Comparison of ENCODE assay signal across 9 mouse cellular contexts in the genomic region with DNA sequence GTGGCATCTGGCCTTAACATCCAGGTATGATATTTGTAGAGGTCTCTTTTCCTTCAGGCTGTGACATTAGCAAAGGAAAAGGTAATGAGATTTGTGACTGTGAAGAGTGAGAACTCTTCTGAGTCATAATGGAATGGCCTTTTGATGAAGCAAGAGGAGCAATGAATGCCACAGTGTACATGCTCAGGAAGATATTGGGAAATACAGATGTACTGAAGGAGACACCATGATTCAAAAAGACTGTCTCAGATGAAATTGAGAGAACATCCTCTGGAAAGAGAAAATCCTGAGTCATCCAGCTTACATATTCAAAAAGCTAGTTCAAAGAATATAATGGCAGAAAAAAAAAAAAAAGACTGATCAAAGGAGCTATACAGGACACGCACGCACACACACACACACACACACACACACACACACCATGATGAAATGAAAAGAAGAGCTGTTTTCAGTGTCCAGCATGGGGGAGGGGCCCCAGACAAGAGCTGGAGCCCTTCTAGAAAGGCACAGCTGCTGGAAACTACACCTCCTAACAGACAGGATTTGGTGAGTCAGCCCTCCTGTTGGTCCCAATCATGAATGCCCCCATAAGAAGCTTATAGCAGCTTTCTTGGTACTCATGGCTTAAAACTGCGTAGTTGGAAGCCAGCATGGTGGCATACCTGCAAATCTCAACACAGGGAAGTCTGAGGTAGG.
A peak's percentile ranks its signal among the peaks of the same experiment; 100 is the strongest.
DNase-seq lines count a peak whose midpoint lies in the region; ATAC-seq and TF ChIP-seq lines count a peak whose summit lies in the region.
"Had no signal": no experiment of that assay in that cellular context is flagged by ENCODE, and none has a peak within 500 bp of the region (broad histone marks: within the 10 kb centered on the region; RNA-seq: fewer than 3 reads in every experiment).

No protein-coding gene starts in this region.

- peak in 1 of 2 experiments; percentile 19 for DNase-seq in left cerebral cortex, adult 2 months (ENCODE audit: extremely low spot score in 1 of 2, low spot score in 2 of 2)
- DNase-seq in left cerebral cortex, adult 11 months (ENCODE audit: low spot score) = no peak
- no peak for DNase-seq in forebrain, embryonic 11.5 days (ENCODE audit: low spot score)
- peak; percentile 29 for DNase-seq in left cerebral cortex, postnatal 4 days
- DNase-seq in right cerebral cortex, postnatal 14 days = peak; percentile 16
- no peak for DNase-seq in urinary bladder, postnatal 4 days (ENCODE audit: low spot score in 2 of 2)
- no peak for DNase-seq in yolk sac, embryonic 10.5 days (ENCODE audit: low spot score)
- DNase-seq: thymus, postnatal 36 days had no signal

- no peaks in the 10 kb centered on the region for H3K9me3 ChIP-seq in forebrain, embryonic 11.5 days (ENCODE audit: control insufficient read depth, low read length)
- H3K9me3 ChIP-seq: liver, embryonic 15.5 days had no signal

- no peak overlapping the region for H3K4me2 ChIP-seq in forebrain, embryonic 11.5 days (ENCODE audit: low read depth, low read length, severe bottlenecking)
- H3K4me2 ChIP-seq: liver, embryonic 15.5 days had no signal

- no peak overlapping the region for H3K4me3 ChIP-seq in left cerebral cortex, adult 2 months
- no peak overlapping the region for H3K4me3 ChIP-seq in forebrain, embryonic 11.5 days (ENCODE audit: low read depth, low read length)
- H3K4me3 ChIP-seq: liver, embryonic 15.5 days had no signal

- no peak overlapping the region for H3K9ac ChIP-seq in forebrain, embryonic 11.5 days (ENCODE audit: low read length)
- H3K9ac ChIP-seq: liver, embryonic 15.5 days had no signal

- peaks cover 9% of the 10 kb centered on the region; the same call in 1 of the 2 replicates for H3K4me1 ChIP-seq in forebrain, embryonic 11.5 days (replicated peaks; ENCODE audit: control insufficient read depth, insufficient read depth, low read length)
- H3K4me1 ChIP-seq: liver, embryonic 15.5 days had no signal

- WGBS in forebrain, embryonic 11.5 days = 50% methylated on average over 3 of the region's 3 CpGs

- H3K27ac ChIP-seq in left cerebral cortex, adult 2 months = peak overlapping the region; percentile 51
- no peak overlapping the region for H3K27ac ChIP-seq in forebrain, embryonic 11.5 days (ENCODE audit: low read depth, low read length)
- H3K27ac ChIP-seq: liver, embryonic 15.5 days had no signal

- no peaks in the 10 kb centered on the region for H3K27me3 ChIP-seq in forebrain, embryonic 11.5 days (ENCODE audit: control insufficient read depth, insufficient read depth, low read length)
- H3K27me3 ChIP-seq: liver, embryonic 15.5 days had no signal

- no peaks in the 10 kb centered on the region for H3K36me3 ChIP-seq in forebrain, embryonic 11.5 days (ENCODE audit: control insufficient read depth, insufficient read depth, low read length)
- H3K36me3 ChIP-seq: liver, embryonic 15.5 days had no signal

- ATAC-seq in forebrain, embryonic 11.5 days (replicated peaks; ENCODE audit: low FRiP score) = peak; percentile 77

- no peak for TF ChIP-seq CTCF in left cerebral cortex, adult 2 months (IDR thresholded peaks at IDR 0.05)

- intact Hi-C loops in left cerebral cortex, adult 2 months (cut with DNase I) = no loop called here
- intact Hi-C loops in left cerebral cortex, postnatal 4 days (cut with DNase I) = no loop called here

Comparison
In these comparisons a context has a peak if more than half of its experiments do, and no peak if none do; other contexts are left out.
1. DNase-seq: peak in left cerebral cortex, postnatal 4 days (single experiment) and right cerebral cortex, postnatal 14 days (single experiment); none in left cerebral cortex, adult 11 months (single experiment), forebrain, embryonic 11.5 days (single experiment), urinary bladder, postnatal 4 days (0 of 2) and yolk sac, embryonic 10.5 days (single experiment).